Mouse (Mus musculus): ENCODE results near the gene Pitpnm2.

DNA sequence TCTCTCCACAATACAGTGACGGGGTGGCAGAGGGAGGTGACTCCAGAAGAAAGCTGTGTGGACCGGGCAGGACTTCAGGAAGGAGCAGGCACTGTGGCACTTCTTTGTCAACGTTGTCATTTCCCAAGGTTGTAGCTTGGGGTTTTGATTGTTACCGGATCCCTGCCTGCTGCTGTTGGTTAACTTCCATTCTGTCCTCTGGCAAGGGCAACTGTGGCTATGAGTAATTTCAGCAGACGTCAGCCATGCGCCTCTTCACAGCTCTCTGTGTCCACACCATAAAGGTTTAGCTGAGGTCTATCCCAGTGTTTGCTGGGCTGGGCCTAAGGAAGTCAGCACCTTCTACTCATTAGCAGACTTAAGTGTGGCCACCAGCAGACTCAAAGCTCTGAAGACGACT lies 4.7 kb downstream of the Pitpnm2 start:
- TF ChIP-seq CTCF (conservative IDR thresholded peaks at IDR 0.05; ENCODE audit: low read length) (no peak), POU5F1 (IDR thresholded peaks at IDR 0.05; ENCODE audit: borderline replicate concordance, low read length) (no peak)
